Mouse (Mus musculus): ENCODE results near the gene Kif12. TPM values are rescaled to one million over a fixed set of nuclear protein-coding genes. Genes with fewer than 3 reads are reported as not detected.

The Kif12 gene
- total RNA-seq, 2 experiments from 2014 or later, result not detected

- no peak overlapping the region for H3K4me3 ChIP-seq
- no peak for DNase-seq (ENCODE audit: extremely low spot score in 1 of 2, low spot score in 2 of 2)
- no peak overlapping the region for H3K27ac ChIP-seq
- intact Hi-C loops (cut with DNase I), result no loop called here
- no peak for TF ChIP-seq CTCF (IDR thresholded peaks at IDR 0.05)
These were observed 15.0 kb downstream of the Kif12 start for GRCm38 (mm10) chr4:63156726-63157634.

GRCm38 (mm10) chr4:63155596-63155995 is 16.3 kb downstream of the Kif12 start:
- no peak for DNase-seq (ENCODE audit: extremely low spot score in 1 of 2, low spot score in 2 of 2)
- intact Hi-C loops (cut with DNase I), result no loop called here
- no peak for TF ChIP-seq CTCF (IDR thresholded peaks at IDR 0.05)
- no peak overlapping the region for H3K27ac ChIP-seq
- H3K4me3 ChIP-seq, result no peak overlapping the region

- intact Hi-C loops (cut with DNase I), result no loop called here
- no peak for TF ChIP-seq CTCF (IDR thresholded peaks at IDR 0.05)
- H3K27ac ChIP-seq, result no peak within 1 kb of the TSS
- H3K4me3 ChIP-seq, result no peak within 1 kb of the TSS
- DNase-seq (ENCODE audit: extremely low spot score in 1 of 2, low spot score in 2 of 2), result no peak
These were observed 17.2 kb downstream of the Kif12 start, which contains the start of gene Ambp for GRCm38 (mm10) chr4:63154699-63155098. Gene Ambp (minus strand): TSS chr4:63154799.

GRCm38 (mm10) chr4:63154028-63154427 is 17.9 kb downstream of the Kif12 start:
- Histone ChIP-seq H3K4me3 (no peak overlapping the region), H3K27ac (no peak overlapping the region)
- DNase-seq (ENCODE audit: extremely low spot score in 1 of 2, low spot score in 2 of 2), result no peak
- intact Hi-C loops (cut with DNase I), result no loop called here
- TF ChIP-seq CTCF (IDR thresholded peaks at IDR 0.05), result no peak

GRCm38 (mm10) chr4:63151127-63151526 is 20.8 kb downstream of the Kif12 start:
- DNase-seq (ENCODE audit: extremely low spot score in 1 of 2, low spot score in 2 of 2), result no peak
- intact Hi-C loops (cut with DNase I), result no loop called here
- H3K4me3 ChIP-seq, result no peak overlapping the region
- TF ChIP-seq CTCF (IDR thresholded peaks at IDR 0.05), result no peak
- H3K27ac ChIP-seq, result no peak overlapping the region

GRCm38 (mm10) chr4:63147268-63147667 is 24.7 kb downstream of the Kif12 start:
- Histone ChIP-seq H3K27ac (no peak overlapping the region), H3K4me3 (no peak overlapping the region)
- intact Hi-C loops (cut with DNase I), result no loop called here
- DNase-seq (ENCODE audit: extremely low spot score in 1 of 2, low spot score in 2 of 2), result no peak
- TF ChIP-seq CTCF (IDR thresholded peaks at IDR 0.05), result no peak; the same call in none of the 2 replicates

GRCm38 (mm10) chr4:63129891-63130624 is 41.9 kb downstream of the Kif12 start:
- no peak for TF ChIP-seq CTCF (IDR thresholded peaks at IDR 0.05)
- intact Hi-C loops (cut with DNase I), result loop anchor here (10.0 kb wide), 1 partner anchor 575 kb away; the partner anchor contains the start of gene Rgs3
- no peak for DNase-seq (ENCODE audit: extremely low spot score in 1 of 2, low spot score in 2 of 2)
- H3K27ac ChIP-seq, result no peak overlapping the region
- H3K4me3 ChIP-seq, result no peak overlapping the region

- Histone ChIP-seq H3K27ac (no peak overlapping the region), H3K4me3 (no peak overlapping the region)
- intact Hi-C loops (cut with DNase I), result loop anchor here (10.0 kb wide), 1 partner anchor 570 kb away; the partner anchor contains the start of gene Rgs3
- DNase-seq (ENCODE audit: extremely low spot score in 1 of 2, low spot score in 2 of 2), result peak in 1 of 2 experiments; percentile 24
- TF ChIP-seq CTCF (IDR thresholded peaks at IDR 0.05), result no peak
These were observed 47.0 kb downstream of the Kif12 start for GRCm38 (mm10) chr4:63124861-63125466.

- intact Hi-C loops (cut with DNase I), result loop anchor here (1.0 to 5.0 kb wide), 4 partner anchors 152 to 339 kb away; partner anchors contain the start of gene Zfp618
- TF ChIP-seq CTCF (IDR thresholded peaks at IDR 0.05), result peak; percentile 97
- no peak overlapping the region for H3K4me3 ChIP-seq
These were observed 53.1 kb downstream of the Kif12 start for GRCm38 (mm10) chr4:63118639-63119437.

More at GRCm38 (mm10) chr4:63118639-63119437, 53.1 kb downstream of the Kif12 start:
- peak; percentile 79 to 86 for DNase-seq (ENCODE audit: extremely low spot score in 1 of 2, low spot score in 2 of 2)
- H3K27ac ChIP-seq, result no peak overlapping the region

Other genes with a start within 250 kb of the Kif12 start
- 1 to 10 TPM; 5.9 to 6.2 TPM for gene Zfp618, start 206.6 kb downstream of the Kif12 start, total RNA-seq (2021)
- not detected for gene Ambp, start 17.3 kb downstream of the Kif12 start, total RNA-seq (2021)
- gene Col27a1, start 41.9 kb upstream of the Kif12 start, total RNA-seq (2021), result 1 to 10 TPM; 4.6 to 4.9 TPM
- gene Orm1, start 172.4 kb upstream of the Kif12 start, total RNA-seq (2021), result not detected
- not detected for gene Orm3, start 184.0 kb upstream of the Kif12 start, total RNA-seq (2021)
- gene Orm2, start 190.3 kb upstream of the Kif12 start, total RNA-seq (2021), result not detected
- 1 to 10 TPM; 3.4 TPM for gene Akna, start 231.2 kb upstream of the Kif12 start, total RNA-seq (2021)